ENCODE assay signal across 14 mouse cellular contexts in the genomic region with DNA sequence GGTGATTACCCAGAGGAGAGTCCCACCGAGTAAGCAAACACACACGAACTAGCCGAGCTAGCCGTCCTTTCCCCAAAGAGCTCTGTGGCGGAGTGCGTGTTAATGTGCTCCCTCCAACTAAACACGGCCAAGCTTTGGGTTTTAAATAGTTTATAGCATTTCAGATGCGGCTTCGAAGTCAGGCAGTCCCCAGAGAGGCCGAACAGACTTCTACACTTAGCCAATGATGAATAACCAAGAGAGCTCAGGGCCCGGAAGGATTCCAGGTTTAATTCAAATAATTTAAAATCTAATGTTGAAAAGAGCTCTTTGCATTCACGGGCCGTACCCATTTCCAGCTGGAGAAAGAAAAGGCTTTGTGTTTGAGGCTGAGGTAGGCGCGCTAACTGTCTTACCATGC. TPM values are rescaled to one million over a fixed set of nuclear protein-coding genes. Genes with fewer than 3 reads are reported as not detected.
DNase-seq lines count a peak whose midpoint lies in the region; ATAC-seq and TF ChIP-seq lines count a peak whose summit lies in the region.
"Had no signal": no experiment of that assay in that cellular context is flagged by ENCODE, and none has a peak within 500 bp of the region (broad histone marks: within the 10 kb centered on the region; RNA-seq: fewer than 3 reads in every experiment).

No protein-coding gene starts in this region.

- WGBS in embryonic facial prominence, embryonic 11.5 days = 44% methylated on average over 15 of the region's 15 CpGs
- 25% methylated on average over 15 of the region's 15 CpGs for WGBS in hindbrain, embryonic 14.5 days
- WGBS in midbrain, embryonic 14.5 days = 22% methylated on average over 15 of the region's 15 CpGs
- 38% methylated on average over 15 of the region's 15 CpGs for WGBS in kidney, embryonic 16.5 days

- no peak for ATAC-seq in embryonic facial prominence, embryonic 11.5 days (replicated peaks; ENCODE audit: insufficient number of reproducible peaks, low FRiP score, low TSS enrichment, low read depth)
- no peak for ATAC-seq in hindbrain, embryonic 14.5 days (ENCODE audit: low FRiP score)
- no peak for ATAC-seq in midbrain, embryonic 14.5 days (ENCODE audit: low FRiP score, low TSS enrichment)
- no peak for ATAC-seq in kidney, embryonic 16.5 days (ENCODE audit: low FRiP score, low TSS enrichment)

- H3K27ac ChIP-seq in embryonic facial prominence, embryonic 11.5 days (replicated peaks; ENCODE audit: low read depth, low read length) = no peak overlapping the region
- no peak overlapping the region for H3K27ac ChIP-seq in hindbrain, embryonic 14.5 days
- no peak overlapping the region for H3K27ac ChIP-seq in midbrain, embryonic 14.5 days (replicated peaks; ENCODE audit: low read depth, low read length)
- H3K27ac ChIP-seq in gastrocnemius, adult 2 months = no peak overlapping the region
- H3K27ac ChIP-seq in kidney, embryonic 16.5 days (ENCODE audit: low read length) = no peak overlapping the region

- no peaks in the 10 kb centered on the region for H3K36me3 ChIP-seq in embryonic facial prominence, embryonic 11.5 days (replicated peaks; ENCODE audit: control insufficient read depth, insufficient read depth, low read depth, low read length)
- no peaks in the 10 kb centered on the region for H3K36me3 ChIP-seq in hindbrain, embryonic 14.5 days (replicated peaks; ENCODE audit: control insufficient read depth, insufficient read depth)
- H3K36me3 ChIP-seq in midbrain, embryonic 14.5 days (ENCODE audit: control insufficient read depth, insufficient read depth, low read length) = no peaks in the 10 kb centered on the region
- no peaks in the 10 kb centered on the region for H3K36me3 ChIP-seq in kidney, embryonic 16.5 days (ENCODE audit: insufficient read depth, low read length)

- no peaks in the 10 kb centered on the region for H3K27me3 ChIP-seq in embryonic facial prominence, embryonic 11.5 days (ENCODE audit: control insufficient read depth, insufficient read depth, low read length)
- no peaks in the 10 kb centered on the region for H3K27me3 ChIP-seq in hindbrain, embryonic 14.5 days (ENCODE audit: control insufficient read depth, insufficient read depth, low read length)
- no peaks in the 10 kb centered on the region for H3K27me3 ChIP-seq in midbrain, embryonic 14.5 days (ENCODE audit: control insufficient read depth, insufficient read depth, low read length)
- peaks cover 31% of the 10 kb centered on the region for H3K27me3 ChIP-seq in kidney, embryonic 16.5 days (ENCODE audit: insufficient read depth, low read length)

- no peaks in the 10 kb centered on the region for H3K9me3 ChIP-seq in embryonic facial prominence, embryonic 11.5 days (replicated peaks; ENCODE audit: control insufficient read depth, low read length)
- H3K9me3 ChIP-seq in hindbrain, embryonic 14.5 days (ENCODE audit: control insufficient read depth, low read length) = no peaks in the 10 kb centered on the region
- no peaks in the 10 kb centered on the region for H3K9me3 ChIP-seq in midbrain, embryonic 14.5 days (ENCODE audit: control insufficient read depth, low read length)
- no peaks in the 10 kb centered on the region for H3K9me3 ChIP-seq in kidney, embryonic 16.5 days (ENCODE audit: low read length)

- TF ChIP-seq CTCF in gastrocnemius, adult 2 months (IDR thresholded peaks at IDR 0.05) = no peak

- intact Hi-C loops in gastrocnemius, adult 2 months (cut with DNase I) = loop anchor here (2.0 kb wide), 2 partner anchors 226 to 346 kb away; no protein-coding TSS in a partner anchor

- no peaks in the 10 kb centered on the region for H3K4me1 ChIP-seq in embryonic facial prominence, embryonic 11.5 days (ENCODE audit: control insufficient read depth, insufficient read depth, low read length)
- no peaks in the 10 kb centered on the region; the same call in 1 of the 2 replicates for H3K4me1 ChIP-seq in hindbrain, embryonic 14.5 days (replicated peaks; ENCODE audit: control insufficient read depth, insufficient read depth, low read length)
- peaks cover 8% of the 10 kb centered on the region; the same call in 1 of the 2 replicates for H3K4me1 ChIP-seq in midbrain, embryonic 14.5 days (ENCODE audit: control insufficient read depth, insufficient read depth, low read length)
- peaks cover 6% of the 10 kb centered on the region for H3K4me1 ChIP-seq in kidney, embryonic 16.5 days (ENCODE audit: insufficient read depth, low read length)

- peak; percentile 66 for DNase-seq in heart, adult 11 months
- DNase-seq in heart, adult 9 months (ENCODE audit: low spot score in 2 of 2) = no peak
- DNase-seq in embryonic facial prominence, embryonic 11.5 days (ENCODE audit: low spot score) = peak; percentile 21
- DNase-seq in hindbrain, embryonic 14.5 days (ENCODE audit: low spot score) = peak; percentile 37
- DNase-seq in midbrain, embryonic 14.5 days = peak; percentile 65
- DNase-seq in gastrocnemius, adult 2 months = no peak
- DNase-seq in frontal cortex, postnatal 14 days (ENCODE audit: low spot score in 2 of 2) = no peak
- DNase-seq: cerebellum, adult 11-12 months had no signal

- H3K9ac ChIP-seq in embryonic facial prominence, embryonic 11.5 days (replicated peaks; ENCODE audit: low read length) = no peak overlapping the region
- H3K9ac ChIP-seq in hindbrain, embryonic 14.5 days = no peak overlapping the region
- no peak overlapping the region for H3K9ac ChIP-seq in midbrain, embryonic 14.5 days (replicated peaks; ENCODE audit: low read length)
- no peak overlapping the region for H3K9ac ChIP-seq in kidney, embryonic 16.5 days (replicated peaks; ENCODE audit: low read length)

- H3K4me2 ChIP-seq in embryonic facial prominence, embryonic 11.5 days (ENCODE audit: low read depth, low read length) = no peak overlapping the region
- peak overlapping the region; percentile 28 for H3K4me2 ChIP-seq in hindbrain, embryonic 14.5 days (replicated peaks)
- H3K4me2 ChIP-seq in midbrain, embryonic 14.5 days (ENCODE audit: low read length) = peak overlapping the region; percentile 35
- no peak overlapping the region for H3K4me2 ChIP-seq in kidney, embryonic 16.5 days (replicated peaks; ENCODE audit: low read depth, low read length)

- H3K4me3 ChIP-seq in embryonic facial prominence, embryonic 11.5 days (ENCODE audit: low read depth, low read length) = no peak overlapping the region
- no peak overlapping the region for H3K4me3 ChIP-seq in hindbrain, embryonic 14.5 days (replicated peaks; ENCODE audit: low read length)
- H3K4me3 ChIP-seq in midbrain, embryonic 14.5 days (replicated peaks; ENCODE audit: low read depth, low read length) = no peak overlapping the region
- no peak overlapping the region for H3K4me3 ChIP-seq in gastrocnemius, adult 2 months
- H3K4me3 ChIP-seq in kidney, embryonic 16.5 days (ENCODE audit: low read length) = no peak overlapping the region

RNA-seq across cellular contexts. Expression of a gene that starts 7.3 kb away (rescaled TPM):
- not detected in 2 replicates for polyA plus RNA-seq in embryonic facial prominence, embryonic 11.5 days (2014; fragmentation: Nextera tagmentation; extraction: Ambion mirVana)
- polyA plus RNA-seq in hindbrain, embryonic 14.5 days (2014; fragmentation: Nextera tagmentation; extraction: Ambion mirVana) = not detected in 2 replicates
- polyA plus RNA-seq in midbrain, embryonic 14.5 days (2014; fragmentation: Nextera tagmentation; extraction: Ambion mirVana) = not detected in 2 replicates
- not detected for total RNA-seq in gastrocnemius, adult 2 months (2021)
- polyA plus RNA-seq in kidney, embryonic 16.5 days (2015; fragmentation: Nextera tagmentation; extraction: Ambion mirVana) = not detected in 2 replicates
- total RNA-seq: adrenal gland, adult 18-20 months; gastrocnemius, postnatal 36 days; hematopoietic stem cell, adult 5-6 weeks; left cerebral cortex, adult 8-10 months; MEL had no signal

RNA-seq across cellular contexts. Expression of a gene that starts 38.3 kb away (rescaled TPM):
- 22.3 and 28.3 TPM in 2 replicates for polyA plus RNA-seq in embryonic facial prominence, embryonic 11.5 days (2014; fragmentation: Nextera tagmentation; extraction: Ambion mirVana)
- 13.2 and 15.6 TPM in 2 replicates for polyA plus RNA-seq in hindbrain, embryonic 14.5 days (2014; fragmentation: Nextera tagmentation; extraction: Ambion mirVana)
- polyA plus RNA-seq in midbrain, embryonic 14.5 days (2014; fragmentation: Nextera tagmentation; extraction: Ambion mirVana) = 5.2 and 10.1 TPM in 2 replicates
- 1 to 10 TPM; 2.2 to 3.0 TPM for total RNA-seq in gastrocnemius, adult 2 months (2021)
- 22.3 and 24.7 TPM in 2 replicates for polyA plus RNA-seq in kidney, embryonic 16.5 days (2015; fragmentation: Nextera tagmentation; extraction: Ambion mirVana)
- total RNA-seq: MEL had no signal

Comparison
In these comparisons a context has a peak if more than half of its experiments do, and no peak if none do; other contexts are left out.
1. DNase-seq: peak in heart, adult 11 months (single experiment), embryonic facial prominence, embryonic 11.5 days (single experiment), hindbrain, embryonic 14.5 days (single experiment) and midbrain, embryonic 14.5 days (single experiment); none in heart, adult 9 months (0 of 2), gastrocnemius, adult 2 months (single experiment) and frontal cortex, postnatal 14 days (0 of 2).
2. H3K4me2 ChIP-seq: peak in hindbrain, embryonic 14.5 days (single experiment) and midbrain, embryonic 14.5 days (single experiment); none in embryonic facial prominence, embryonic 11.5 days (single experiment) and kidney, embryonic 16.5 days (single experiment).